Mouse (Mus musculus) retina, postnatal 7 days (tissue): ENCODE measurements around the gene Mvd.

Experiments
- DNase-seq: peaks from one replicate; pipeline ENCODE4 v3.0.0-alpha.2; 2012; ENCODE audit warnings: low read depth, low spot score

Gene Mvd

DNA sequence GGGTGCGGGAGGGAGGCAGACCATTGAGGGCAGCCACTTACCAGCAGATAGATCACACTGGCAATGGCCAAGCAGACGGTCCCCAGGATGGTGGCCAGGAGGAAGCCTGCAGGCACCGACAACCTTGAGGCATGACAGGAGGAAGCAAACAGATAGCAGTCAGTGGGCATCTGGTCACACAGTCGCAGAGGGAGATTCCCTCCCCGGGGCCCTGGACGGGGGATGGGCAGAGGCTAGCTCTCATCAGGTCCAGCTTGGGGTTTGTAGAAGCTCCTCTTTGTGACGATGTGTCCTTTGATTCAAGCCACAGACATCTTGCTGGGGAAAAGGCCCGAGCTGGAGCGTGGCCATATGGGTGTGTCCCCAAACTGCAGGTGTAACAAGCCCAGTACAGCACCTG, 17.1 kb downstream of the Mvd start:
- no peak for DNase-seq

DNA sequence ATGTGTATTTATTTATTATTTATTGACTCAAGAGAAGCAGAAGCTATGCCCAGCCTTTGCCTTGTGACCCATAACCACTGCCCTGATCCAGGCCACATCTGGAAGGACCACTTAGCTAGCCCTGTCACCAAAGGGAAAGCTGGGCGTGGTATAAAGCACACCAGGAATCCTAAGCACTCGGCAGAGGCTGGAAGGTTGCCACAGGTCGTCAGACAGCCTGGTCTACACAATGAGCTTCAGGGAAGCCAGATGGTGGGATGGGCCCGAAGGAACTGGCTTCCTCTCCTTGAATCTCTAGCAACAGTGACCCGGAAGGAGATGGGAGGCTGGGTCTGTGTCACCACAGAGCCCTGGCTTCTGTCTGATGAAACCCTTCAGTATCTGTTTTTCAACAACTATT, 19.6 kb downstream of the Mvd start:
- no peak for DNase-seq

DNA sequence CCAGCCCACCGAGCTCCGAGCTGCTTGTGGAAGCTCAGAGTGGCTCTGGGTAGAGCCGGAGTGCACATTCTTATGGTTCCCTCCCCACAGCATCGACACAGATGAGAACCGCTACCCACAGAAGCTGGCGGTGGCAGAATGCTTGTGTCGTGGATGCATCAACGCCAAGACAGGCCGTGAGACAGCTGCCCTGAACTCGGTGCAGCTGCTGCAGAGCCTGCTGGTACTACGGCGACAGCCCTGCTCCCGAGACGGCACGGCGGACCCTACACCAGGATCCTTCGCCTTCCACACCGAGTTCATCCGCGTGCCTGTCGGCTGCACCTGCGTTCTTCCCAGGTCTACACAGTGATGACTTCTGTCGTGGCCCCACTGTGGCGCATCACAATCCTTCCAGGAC, 20.0 kb downstream of the Mvd start:
- no peak for DNase-seq

DNA sequence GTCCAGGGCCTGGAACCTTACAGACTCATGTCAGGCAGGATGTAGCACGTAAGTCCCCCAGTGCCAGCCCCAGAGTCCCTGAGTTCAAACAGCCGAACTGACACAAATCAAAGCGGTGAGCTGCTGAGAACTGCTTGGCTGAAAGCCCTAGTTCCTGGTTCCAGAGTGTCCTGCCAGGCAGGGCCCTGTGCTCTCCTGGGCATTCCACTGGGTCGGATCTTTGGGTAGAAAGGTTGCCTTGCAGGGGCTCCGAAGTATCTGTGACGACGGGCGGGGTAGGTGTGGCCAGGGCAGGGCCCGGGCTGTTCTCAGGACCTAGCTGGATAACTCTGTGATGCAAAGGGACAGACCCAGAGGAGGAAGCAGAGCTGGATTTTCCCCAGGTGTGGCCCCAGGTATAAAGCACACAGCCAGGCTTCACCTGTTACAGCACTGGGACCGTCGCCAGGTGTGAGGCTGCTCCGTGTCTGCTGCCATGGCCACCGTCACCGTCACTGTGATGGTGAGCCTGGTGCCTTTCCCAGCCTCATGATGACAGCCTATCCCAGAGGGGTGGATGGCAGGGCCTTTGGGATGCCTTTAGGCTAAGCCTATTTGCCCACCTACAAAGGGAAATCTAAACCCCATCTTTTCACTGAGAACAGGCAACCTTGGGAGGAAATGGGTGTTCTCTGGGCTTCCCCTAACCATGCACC, 21.7 kb downstream of the Mvd start, which contains the start of gene Il17c:
TSS of gene Il17c (plus strand) at position 645 of the 695 bp plus-strand sequence.
- DNase-seq = no peak

DNA sequence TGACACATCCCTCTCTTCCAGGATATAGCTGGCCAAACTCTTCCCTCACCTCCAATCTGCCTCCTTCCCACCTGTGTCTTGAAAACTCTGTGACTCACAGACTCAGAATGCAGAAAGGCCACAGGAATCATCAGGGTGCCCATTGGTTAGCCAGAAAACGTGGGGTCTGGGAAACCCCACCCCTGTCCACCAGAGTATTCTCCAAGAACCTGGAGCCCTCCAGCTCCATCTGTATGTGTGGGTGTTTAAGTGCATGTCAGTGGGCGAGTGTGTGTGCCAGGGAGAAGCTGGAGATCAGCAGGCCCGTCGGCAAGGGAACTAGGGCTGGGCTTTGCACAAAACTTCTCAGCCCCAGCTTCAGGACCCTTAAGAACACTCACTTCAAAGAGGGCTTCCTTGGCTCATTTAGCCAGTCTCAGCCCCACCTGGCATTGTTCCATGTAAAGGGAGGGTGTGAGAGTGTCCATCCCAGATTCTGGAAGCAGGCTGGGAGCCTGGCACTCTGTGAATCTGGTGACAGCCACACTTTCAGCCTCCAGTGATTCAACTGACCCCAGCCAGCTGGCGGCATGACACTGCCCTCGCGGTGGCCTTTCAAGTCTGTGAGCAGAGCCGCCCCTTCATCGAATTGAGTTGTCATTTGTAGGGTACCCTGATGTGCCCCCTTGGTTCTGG, 23.2 kb downstream of the Mvd start:
- no peak for DNase-seq

DNA sequence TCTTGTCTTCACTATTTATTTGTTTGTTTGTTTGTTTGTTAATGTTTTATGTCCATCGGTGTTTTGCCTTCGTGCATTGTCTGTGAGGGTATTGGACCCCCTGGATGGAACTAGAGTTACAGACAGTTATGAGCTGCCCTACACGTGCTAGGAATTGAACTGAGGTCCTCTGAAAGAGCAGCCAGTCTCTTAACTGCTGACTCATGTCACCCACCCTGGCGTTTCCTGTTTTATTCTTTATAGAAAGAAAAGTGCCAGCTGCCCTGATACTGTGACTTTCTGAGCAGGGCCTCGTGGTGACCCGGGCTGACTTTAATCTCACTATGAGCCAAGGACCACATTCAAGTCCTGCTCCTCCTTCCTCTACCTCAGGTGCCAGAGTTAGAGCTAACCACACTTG, 27.7 kb downstream of the Mvd start:
- no peak for DNase-seq

DNA sequence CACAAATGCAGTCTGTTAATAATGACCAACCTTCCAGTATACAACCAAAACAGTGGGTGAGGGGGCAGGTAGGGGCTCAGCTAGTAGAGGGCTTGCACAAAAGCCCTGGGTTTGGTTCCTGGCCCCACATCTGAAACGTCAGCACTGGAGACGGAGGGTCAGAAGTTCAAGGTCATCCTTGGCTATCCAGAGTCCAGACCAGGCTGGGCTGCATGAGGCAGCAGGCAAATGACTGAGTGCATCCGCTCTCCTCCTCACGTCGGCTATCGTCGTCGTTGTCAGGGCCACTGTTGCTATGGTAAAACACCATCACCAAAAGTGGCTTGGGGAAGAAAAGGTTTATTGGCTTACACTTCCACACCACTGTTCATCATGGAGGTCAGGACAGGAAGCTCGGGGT, 28.9 kb downstream of the Mvd start:
- no peak for DNase-seq

DNA sequence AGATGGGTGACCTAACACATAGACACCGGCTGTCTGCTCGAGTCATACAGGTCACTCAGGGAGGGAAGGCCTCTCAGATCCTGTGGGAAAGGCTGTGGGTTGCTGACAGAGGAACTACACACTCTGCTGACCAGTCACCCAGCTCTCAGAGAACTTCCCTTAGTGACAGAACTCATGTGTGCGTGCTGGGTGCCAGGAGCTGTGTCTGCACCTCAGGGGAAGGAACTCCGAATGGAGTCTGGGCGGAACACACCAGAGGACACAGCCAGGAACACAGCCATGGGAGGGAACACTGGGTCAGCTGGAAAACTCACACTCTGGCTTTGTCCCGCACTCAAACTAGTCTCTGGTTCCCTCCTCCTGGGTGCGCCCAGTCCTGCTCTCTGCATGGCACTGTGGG, 35.5 kb downstream of the Mvd start:
- no peak for DNase-seq

DNA sequence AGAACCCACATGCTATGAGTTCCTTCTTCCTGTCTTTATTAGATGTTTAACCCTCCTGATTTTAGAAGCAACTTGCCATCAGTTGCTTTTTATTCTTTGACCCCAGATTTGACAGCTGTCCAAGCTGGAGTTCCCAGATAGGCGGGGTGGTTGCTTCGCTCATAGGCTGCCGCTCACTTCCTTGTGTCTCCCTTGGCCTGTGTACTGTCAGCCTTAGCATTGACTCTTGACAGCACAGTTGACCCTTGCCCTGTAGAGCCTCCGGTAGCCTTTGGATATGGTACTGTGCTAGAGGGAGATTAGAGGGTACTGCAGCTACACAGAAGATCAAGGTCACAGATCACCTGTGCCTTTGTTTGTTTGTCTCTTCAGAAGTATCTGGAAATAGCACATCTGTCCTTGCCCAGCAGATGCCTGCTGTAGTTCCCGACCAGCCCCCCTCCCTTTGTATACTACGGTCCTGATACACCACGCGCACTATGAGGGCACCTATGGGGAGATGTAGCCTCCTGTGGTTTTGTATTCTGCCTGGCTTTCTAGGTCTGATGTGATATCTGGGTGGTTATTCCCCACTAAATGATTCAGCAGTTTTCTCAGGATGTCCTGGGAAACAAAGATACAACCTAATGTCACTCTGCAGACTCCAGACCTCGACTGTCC, 37.9 kb downstream of the Mvd start:
- no peak for DNase-seq

DNA sequence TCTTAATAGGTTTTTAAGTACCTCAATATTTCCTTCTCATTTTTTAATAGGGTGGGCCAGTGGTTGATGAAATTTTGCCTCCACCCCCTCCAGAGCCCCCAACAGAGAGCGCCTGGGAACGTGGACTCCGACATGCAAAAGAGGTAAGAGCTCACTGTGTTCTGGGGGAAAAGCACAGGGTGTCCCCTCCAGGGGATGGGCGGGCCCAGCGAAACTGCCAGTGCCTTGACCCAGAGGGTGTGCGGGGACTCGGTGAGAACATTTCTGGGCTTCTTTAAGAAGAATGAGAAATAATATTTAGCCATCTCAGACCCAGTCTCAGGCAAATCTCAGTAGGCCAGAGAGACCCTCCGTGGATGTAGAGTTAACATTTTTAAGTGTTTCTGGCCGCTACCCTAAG, 45.0 kb downstream of the Mvd start:
- no peak for DNase-seq

DNA sequence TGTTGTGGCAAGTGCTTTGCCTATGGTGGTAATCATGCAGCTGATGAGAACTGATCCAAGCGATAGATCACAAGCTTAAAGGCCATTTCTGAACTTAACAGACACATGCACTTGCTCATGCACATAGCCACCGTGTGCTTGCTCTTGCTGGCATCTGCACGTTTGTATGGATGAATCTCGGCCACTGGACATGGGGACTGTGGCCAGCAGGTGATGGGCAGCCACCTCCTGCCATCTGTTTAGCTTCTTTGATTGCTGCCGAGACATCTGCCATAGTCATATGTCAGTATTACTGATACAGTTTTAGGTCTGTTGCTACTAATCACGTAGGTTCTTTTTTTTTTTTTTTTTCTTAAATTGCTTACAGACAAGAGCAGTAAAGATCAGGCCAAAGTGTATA, 47.9 kb downstream of the Mvd start:
- DNase-seq = no peak

DNA sequence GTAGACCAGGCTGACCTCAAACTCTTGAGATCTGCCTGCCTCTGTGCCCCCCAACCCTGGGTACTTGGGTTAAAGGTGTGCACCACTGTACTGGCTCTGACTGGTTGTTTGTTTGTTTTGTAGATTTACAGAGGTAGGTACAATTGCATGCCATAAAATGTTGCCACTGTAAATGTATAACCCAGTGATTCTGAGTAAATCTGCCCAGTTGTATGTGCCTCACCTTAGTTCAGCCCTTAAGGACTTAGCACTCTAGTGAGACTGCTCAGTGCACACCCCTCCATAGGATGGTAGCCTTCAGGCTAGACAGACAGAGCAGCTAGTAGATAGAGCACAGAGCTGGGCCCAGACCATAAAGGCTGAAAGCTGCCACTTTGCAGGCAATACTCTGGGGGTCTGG, 49.5 kb downstream of the Mvd start:
- no peak for DNase-seq

DNA sequence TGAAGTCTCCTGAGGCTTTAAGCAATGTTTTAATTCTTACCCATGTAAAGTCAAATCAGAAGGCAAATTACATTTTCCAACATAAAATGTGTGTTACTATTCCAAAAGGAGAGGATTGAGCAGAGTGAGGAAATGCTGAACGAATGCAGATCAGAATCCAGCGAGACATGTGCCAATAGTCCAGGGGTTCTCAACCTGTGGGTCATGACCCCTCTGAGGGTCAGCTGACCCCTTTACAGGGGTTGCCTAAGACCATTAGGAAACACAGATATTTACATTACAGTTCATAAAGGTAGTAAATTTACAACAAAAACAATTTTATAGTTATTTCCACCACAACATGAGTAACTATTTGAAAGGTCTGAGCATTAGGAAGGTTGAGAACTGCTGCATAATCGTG, 52.5 kb downstream of the Mvd start:
- no peak for DNase-seq

DNA sequence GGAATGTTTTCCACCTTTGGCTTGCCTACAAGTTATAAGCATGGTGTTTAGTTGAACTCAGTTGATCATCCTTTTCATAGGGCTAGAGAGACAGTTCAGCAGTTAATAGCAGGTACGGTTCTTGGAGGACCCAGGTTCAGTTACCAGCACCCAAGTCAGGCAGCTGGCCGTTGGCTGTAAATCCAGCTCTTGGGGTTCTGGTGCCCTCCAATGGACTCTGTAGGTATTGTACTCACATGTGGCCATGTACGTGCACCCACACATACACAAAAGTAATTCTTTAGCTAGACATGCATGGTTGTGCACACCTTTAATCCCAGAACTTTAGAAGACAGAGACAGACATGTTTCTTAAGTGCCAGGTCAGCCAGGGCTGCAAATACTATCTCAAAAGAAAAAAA, 53.9 kb downstream of the Mvd start:
- no peak for DNase-seq
